Comparison of ENCODE assay signal across 8 mouse cellular contexts in genomic region chr2:118861454-118862339, GRCm38 (mm10). TPM values are rescaled to one million over a fixed set of nuclear protein-coding genes. Genes with fewer than 3 reads are reported as not detected.
DNase-seq lines count a peak whose midpoint lies in the region; ATAC-seq lines count a peak whose summit lies in the region.

Ivd (plus strand) TSS chr2:118861954.

- peak; percentile 98 for DNase-seq in R1 (ENCODE audit: low read depth, low spot score)
- peak; percentile 92 to 95 for DNase-seq in cerebellum, postnatal 25 days
- peak; percentile 77 to 80 for DNase-seq in frontal cortex, postnatal 25 days (ENCODE audit: low spot score in 2 of 2)
- peak; percentile 92 for DNase-seq in hindbrain, embryonic 14.5 days (ENCODE audit: low spot score)
- peak; percentile 90 for DNase-seq in layer of hippocampus, postnatal 36 days
- DNase-seq in lung, postnatal 36 days, result peak; percentile 98
- DNase-seq in retina, postnatal 1 day, result peak; percentile 98
- DNase-seq in urinary bladder, adult 18-20 months (ENCODE audit: low spot score in 2 of 2), result peak; percentile 74 to 91

- 0 out of 2 replicates have a peak, but pooled peaks cover 3% of the 10 kb centered on the region for H3K4me1 ChIP-seq in hindbrain, embryonic 14.5 days (replicated peaks; ENCODE audit: control insufficient read depth, insufficient read depth, low read length)

- peak within 1 kb of the TSS; percentile 66 for H3K4me2 ChIP-seq in hindbrain, embryonic 14.5 days (replicated peaks)

- 1% methylated on average over 34 of the region's 34 CpGs for WGBS in hindbrain, embryonic 14.5 days

- H3K4me3 ChIP-seq in hindbrain, embryonic 14.5 days (replicated peaks; ENCODE audit: low read length), result peak within 1 kb of the TSS; percentile 53

- ATAC-seq in hindbrain, embryonic 14.5 days (ENCODE audit: low FRiP score), result peak; percentile 100

- H3K27me3 ChIP-seq in hindbrain, embryonic 14.5 days (ENCODE audit: control insufficient read depth, insufficient read depth, low read length), result no peaks in the 10 kb centered on the region

- peak within 1 kb of the TSS; percentile 49; the same call in 1 of the 2 replicates for H3K27ac ChIP-seq in hindbrain, embryonic 14.5 days

- H3K9me3 ChIP-seq in hindbrain, embryonic 14.5 days (ENCODE audit: control insufficient read depth, low read length), result no peaks in the 10 kb centered on the region

- H3K9ac ChIP-seq in hindbrain, embryonic 14.5 days, result peak within 1 kb of the TSS; percentile 60

- H3K36me3 ChIP-seq in hindbrain, embryonic 14.5 days (replicated peaks; ENCODE audit: control insufficient read depth, insufficient read depth), result no peaks in the 10 kb centered on the region

RNA-seq across cellular contexts. Expression of gene Ivd, which starts in this region (rescaled TPM):
- polyA plus RNA-seq in hindbrain, embryonic 14.5 days (2014; fragmentation: Nextera tagmentation; extraction: Ambion mirVana), result 36.4 and 38.1 TPM in 2 replicates
- total RNA-seq in layer of hippocampus, postnatal 36 days (2021), result 100 to 1,000 TPM in 1 of 2 experiments, 10 to 100 TPM in 1; 99.8 to 106 TPM

Comparison
In these comparisons a context has a peak if more than half of its experiments do, and no peak if none do; other contexts are left out.
1. Peak in every context shown above with its lines: DNase-seq, ATAC-seq, H3K4me3 ChIP-seq and H3K27ac ChIP-seq.